Mouse (Mus musculus): Measurements from ENCODE around the gene Ehhadh. TPM values are rescaled to one million over a fixed set of nuclear protein-coding genes. Genes with fewer than 3 reads are reported as not detected.

Ehhadh gene
- polyA plus RNA-seq, 1 experiment = 0.11 TPM

DNA sequence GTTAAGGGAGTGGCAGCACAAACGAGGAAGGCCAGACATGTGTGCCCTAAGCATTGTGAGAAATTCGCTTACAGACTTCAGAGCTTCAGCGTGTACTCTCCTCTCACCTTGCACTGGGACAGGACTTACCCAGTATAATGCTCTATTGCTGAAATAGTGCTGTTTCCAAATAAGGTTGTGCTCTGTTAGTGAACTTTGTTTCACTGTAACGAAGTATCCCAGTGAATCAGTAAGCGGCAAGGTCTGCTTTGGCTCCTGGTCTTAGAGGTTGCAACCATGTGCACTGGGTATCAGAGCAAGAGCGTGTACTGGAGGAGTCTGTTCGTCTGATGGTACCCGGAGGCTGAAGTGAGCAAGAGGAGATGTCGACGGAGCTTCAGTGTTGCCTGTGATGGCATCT lies 46.4 kb upstream of the Ehhadh start:
- Histone ChIP-seq H3K27me3 (ENCODE audit: control insufficient read depth, insufficient read depth, insufficient read length) (no peaks in the 10 kb centered on the region), H3K4me2 (ENCODE audit: low read depth) (no peak overlapping the region), H3ac (ENCODE audit: control insufficient read depth, insufficient read length) (no peak overlapping the region), H3K36me3 (ENCODE audit: control insufficient read depth, insufficient read depth) (no peaks in the 10 kb centered on the region), H3K4me3 (no peak overlapping the region), H3K79me2 (ENCODE audit: control insufficient read depth, insufficient read depth) (no peaks in the 10 kb centered on the region)
- TF ChIP-seq MAX (IDR thresholded peaks at IDR 0.05; ENCODE audit: low read depth) (no peak), MYOD1 (IDR thresholded peaks at IDR 0.05; ENCODE audit: control insufficient read depth in 1 of 3, insufficient read length in 2 of 3, low read depth in 2 of 3) (no peak), TCF12 (IDR thresholded peaks at IDR 0.05; ENCODE audit: insufficient read depth, poor library complexity, severe bottlenecking) (no peak), SRF (IDR thresholded peaks at IDR 0.05; ENCODE audit: control insufficient read depth, insufficient read length, low read depth) (no peak), MYOG (IDR thresholded peaks at IDR 0.05; ENCODE audit: control insufficient read depth in 1 of 3, insufficient read depth in 1 of 3, insufficient read length in 2 of 3, low read depth in 2 of 3) (no peak)

DNA sequence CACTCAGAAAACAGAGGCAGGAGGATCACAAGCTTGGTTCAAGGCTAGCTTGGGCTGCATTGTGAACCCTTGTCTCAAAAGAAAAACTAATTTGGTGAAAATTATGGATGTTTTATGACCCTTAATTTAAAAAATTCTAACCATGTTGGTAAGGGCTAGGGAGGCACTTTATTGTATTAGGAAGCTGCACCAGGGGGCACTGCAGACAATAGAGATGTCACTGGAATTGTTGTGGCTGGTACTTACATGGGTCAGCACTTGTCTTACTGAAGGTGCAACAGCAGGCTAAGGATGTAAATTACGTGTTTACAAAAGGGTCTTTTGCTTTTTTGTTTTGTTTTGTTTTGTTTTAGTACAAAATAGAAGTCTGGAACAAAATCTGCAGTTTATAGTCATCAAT lies 45.9 kb upstream of the Ehhadh start:
- H3K4me3 ChIP-seq = no peak overlapping the region
- TF ChIP-seq TCF12 (IDR thresholded peaks at IDR 0.05; ENCODE audit: insufficient read depth, poor library complexity, severe bottlenecking) (no peak), USF1 (IDR thresholded peaks at IDR 0.05; ENCODE audit: low read depth) (no peak), TCF3 (IDR thresholded peaks at IDR 0.05; ENCODE audit: insufficient read length, low read depth) (no peak), POLR2AphosphoS2 (IDR thresholded peaks at IDR 0.05; ENCODE audit: insufficient read length, low read depth) (no peak), MYOG (IDR thresholded peaks at IDR 0.05; ENCODE audit: control insufficient read depth in 1 of 3, insufficient read depth in 1 of 3, insufficient read length in 2 of 3, low read depth in 2 of 3) (no peak), MAX (IDR thresholded peaks at IDR 0.05; ENCODE audit: low read depth) (no peak), SRF (IDR thresholded peaks at IDR 0.05; ENCODE audit: control insufficient read depth, insufficient read length, low read depth) (no peak), REST (IDR thresholded peaks at IDR 0.05; ENCODE audit: insufficient read depth, insufficient read length) (no peak), E2F4 (IDR thresholded peaks at IDR 0.05; ENCODE audit: insufficient read depth) (no peak), CEBPB (IDR thresholded peaks at IDR 0.05; ENCODE audit: insufficient read depth, poor library complexity, severe bottlenecking) (no peak), MYOD1 (IDR thresholded peaks at IDR 0.05; ENCODE audit: control insufficient read depth in 1 of 3, insufficient read length in 2 of 3, low read depth in 2 of 3) (no peak)
- no peak overlapping the region for H3ac ChIP-seq (ENCODE audit: control insufficient read depth, insufficient read length)
- H3K36me3 ChIP-seq (ENCODE audit: control insufficient read depth, insufficient read depth) = no peaks in the 10 kb centered on the region
- no peaks in the 10 kb centered on the region for H3K79me2 ChIP-seq (ENCODE audit: control insufficient read depth, insufficient read depth)
- no peak overlapping the region for H3K4me2 ChIP-seq (ENCODE audit: low read depth)
- H3K27me3 ChIP-seq (ENCODE audit: control insufficient read depth, insufficient read depth, insufficient read length) = no peaks in the 10 kb centered on the region

DNA sequence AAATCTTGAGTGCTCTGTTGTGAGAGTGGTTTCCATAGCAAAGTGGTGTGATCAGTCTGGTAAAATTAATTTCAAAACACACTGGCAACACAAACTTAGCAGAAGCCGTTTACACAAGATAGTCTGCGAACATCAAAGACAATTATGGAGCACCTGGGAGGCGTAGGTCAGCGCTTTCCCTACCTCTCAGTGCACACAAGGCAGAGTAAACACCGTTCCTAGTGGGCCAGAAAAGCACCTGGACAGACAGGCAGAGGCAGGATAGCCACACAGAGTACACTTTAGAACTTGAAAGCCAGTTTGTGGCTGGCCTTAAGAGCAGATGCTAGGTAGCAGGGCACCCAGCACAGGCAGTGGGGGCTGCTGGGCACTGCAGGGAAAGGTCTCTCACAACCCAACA lies 44.2 kb upstream of the Ehhadh start:
- no peak overlapping the region for H3ac ChIP-seq (ENCODE audit: control insufficient read depth, insufficient read length)
- no peaks in the 10 kb centered on the region for H3K79me2 ChIP-seq (ENCODE audit: control insufficient read depth, insufficient read depth)
- H3K36me3 ChIP-seq (ENCODE audit: control insufficient read depth, insufficient read depth) = no peaks in the 10 kb centered on the region
- H3K4me2 ChIP-seq (ENCODE audit: low read depth) = no peak overlapping the region
- TF ChIP-seq MAX (IDR thresholded peaks at IDR 0.05; ENCODE audit: low read depth) (no peak), CEBPB (IDR thresholded peaks at IDR 0.05; ENCODE audit: insufficient read depth, poor library complexity, severe bottlenecking) (no peak), MYOG (IDR thresholded peaks at IDR 0.05; ENCODE audit: control insufficient read depth in 1 of 3, insufficient read depth in 1 of 3, insufficient read length in 2 of 3, low read depth in 2 of 3) (no peak), TCF12 (IDR thresholded peaks at IDR 0.05; ENCODE audit: insufficient read depth, poor library complexity, severe bottlenecking) (no peak), POLR2AphosphoS2 (IDR thresholded peaks at IDR 0.05; ENCODE audit: insufficient read length, low read depth) (no peak), SRF (IDR thresholded peaks at IDR 0.05; ENCODE audit: control insufficient read depth, insufficient read length, low read depth) (no peak), REST (IDR thresholded peaks at IDR 0.05; ENCODE audit: insufficient read depth, insufficient read length) (no peak), TCF3 (IDR thresholded peaks at IDR 0.05; ENCODE audit: insufficient read length, low read depth) (no peak), MYOD1 (IDR thresholded peaks at IDR 0.05; ENCODE audit: control insufficient read depth in 1 of 3, insufficient read length in 2 of 3, low read depth in 2 of 3) (no peak), USF1 (IDR thresholded peaks at IDR 0.05; ENCODE audit: low read depth) (no peak), E2F4 (IDR thresholded peaks at IDR 0.05; ENCODE audit: insufficient read depth) (no peak), POLR2A (IDR thresholded peaks at IDR 0.05; ENCODE audit: insufficient read length, low read depth) (no peak)
- H3K27me3 ChIP-seq (ENCODE audit: control insufficient read depth, insufficient read depth, insufficient read length) = no peaks in the 10 kb centered on the region
- no peak overlapping the region for H3K4me3 ChIP-seq

DNA sequence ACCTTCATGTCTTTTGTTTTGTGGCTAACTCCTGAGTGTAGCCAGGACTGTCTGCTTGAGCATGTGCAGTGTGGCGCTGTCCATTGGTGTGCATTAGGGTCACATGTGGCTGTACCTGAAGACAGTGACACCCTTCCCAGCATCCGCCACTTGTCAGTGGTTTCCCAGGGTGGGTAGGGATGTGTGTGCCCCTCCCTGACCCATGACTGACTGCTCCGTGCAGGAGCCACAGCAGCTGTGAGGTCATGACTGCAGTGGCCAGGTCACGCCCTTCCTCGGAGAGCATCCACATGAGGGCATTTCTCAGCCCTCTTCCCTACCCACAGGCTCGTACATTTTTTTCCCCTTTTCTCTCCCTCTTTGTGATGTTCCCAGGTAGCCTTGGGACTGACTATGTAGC lies 43.2 kb upstream of the Ehhadh start:
- TF ChIP-seq TCF12 (IDR thresholded peaks at IDR 0.05; ENCODE audit: insufficient read depth, poor library complexity, severe bottlenecking) (no peak), TCF3 (IDR thresholded peaks at IDR 0.05; ENCODE audit: insufficient read length, low read depth) (peak; percentile 17), MYOD1 (IDR thresholded peaks at IDR 0.05; ENCODE audit: control insufficient read depth in 1 of 3, insufficient read length in 2 of 3, low read depth in 2 of 3) (peak in 2 of 3 experiments; percentile 59 to 82), USF1 (IDR thresholded peaks at IDR 0.05; ENCODE audit: low read depth) (no peak), CEBPB (IDR thresholded peaks at IDR 0.05; ENCODE audit: insufficient read depth, poor library complexity, severe bottlenecking) (no peak), MYOG (IDR thresholded peaks at IDR 0.05; ENCODE audit: control insufficient read depth in 1 of 3, insufficient read depth in 1 of 3, insufficient read length in 2 of 3, low read depth in 2 of 3) (peak in 2 of 3 experiments; percentile 88 to 94), REST (IDR thresholded peaks at IDR 0.05; ENCODE audit: insufficient read depth, insufficient read length) (peak; percentile 4)
- H3K79me2 ChIP-seq (ENCODE audit: control insufficient read depth, insufficient read depth) = no peaks in the 10 kb centered on the region
- no peaks in the 10 kb centered on the region for H3K36me3 ChIP-seq (ENCODE audit: control insufficient read depth, insufficient read depth)
- H3K4me3 ChIP-seq = no peak overlapping the region
- H3K27me3 ChIP-seq (ENCODE audit: control insufficient read depth, insufficient read depth, insufficient read length) = no peaks in the 10 kb centered on the region
- no peak overlapping the region for H3ac ChIP-seq (ENCODE audit: control insufficient read depth, insufficient read length)
- no peak overlapping the region for H3K4me2 ChIP-seq (ENCODE audit: low read depth)

DNA sequence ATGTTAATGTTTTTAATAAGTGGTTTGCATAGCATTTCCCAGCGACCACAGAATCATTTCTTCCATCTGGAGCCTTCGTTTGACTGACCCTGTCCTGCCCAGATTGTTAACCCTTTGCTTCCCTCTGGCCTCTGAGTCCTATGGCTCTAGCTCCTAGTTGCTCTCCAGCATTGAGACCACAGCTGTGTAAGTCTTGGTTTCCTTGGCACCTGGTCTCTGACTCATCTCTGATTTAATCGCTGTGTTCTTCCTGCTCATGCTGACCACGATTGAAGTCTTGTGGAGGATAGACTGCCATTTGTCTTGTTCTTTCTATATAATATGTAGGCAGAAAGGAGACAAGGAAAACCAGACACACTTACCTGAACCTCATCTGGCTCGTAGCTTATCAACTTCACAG lies 42.1 kb upstream of the Ehhadh start:
- Histone ChIP-seq H3K79me2 (ENCODE audit: control insufficient read depth, insufficient read depth) (no peaks in the 10 kb centered on the region), H3K36me3 (ENCODE audit: control insufficient read depth, insufficient read depth) (no peaks in the 10 kb centered on the region)

More for the DNA sequence above, 42.1 kb upstream of the Ehhadh start:
- no peak for TF ChIP-seq USF1 (IDR thresholded peaks at IDR 0.05; ENCODE audit: low read depth)
- no peak for TF ChIP-seq POLR2AphosphoS2 (IDR thresholded peaks at IDR 0.05; ENCODE audit: insufficient read length, low read depth)
- no peak for TF ChIP-seq CEBPB (IDR thresholded peaks at IDR 0.05; ENCODE audit: insufficient read depth, poor library complexity, severe bottlenecking)
- TF ChIP-seq MAX (IDR thresholded peaks at IDR 0.05; ENCODE audit: low read depth) = no peak
- no peak for TF ChIP-seq POLR2A (IDR thresholded peaks at IDR 0.05; ENCODE audit: insufficient read length, low read depth)
- no peak for TF ChIP-seq E2F4 (IDR thresholded peaks at IDR 0.05; ENCODE audit: insufficient read depth)
- peak in 1 of 3 experiments; percentile 54 for TF ChIP-seq MYOG (IDR thresholded peaks at IDR 0.05; ENCODE audit: control insufficient read depth in 1 of 3, insufficient read depth in 1 of 3, insufficient read length in 2 of 3, low read depth in 2 of 3)
- TF ChIP-seq SRF (IDR thresholded peaks at IDR 0.05; ENCODE audit: control insufficient read depth, insufficient read length, low read depth) = no peak
- TF ChIP-seq REST (IDR thresholded peaks at IDR 0.05; ENCODE audit: insufficient read depth, insufficient read length) = no peak
- TF ChIP-seq TCF3 (IDR thresholded peaks at IDR 0.05; ENCODE audit: insufficient read length, low read depth) = no peak
- TF ChIP-seq TCF12 (IDR thresholded peaks at IDR 0.05; ENCODE audit: insufficient read depth, poor library complexity, severe bottlenecking) = peak; percentile 36
- peak in 2 of 3 experiments; percentile 74 to 80 for TF ChIP-seq MYOD1 (IDR thresholded peaks at IDR 0.05; ENCODE audit: control insufficient read depth in 1 of 3, insufficient read length in 2 of 3, low read depth in 2 of 3)
- no peaks in the 10 kb centered on the region for H3K27me3 ChIP-seq (ENCODE audit: control insufficient read depth, insufficient read depth, insufficient read length)
- no peak overlapping the region for H3K4me3 ChIP-seq
- peak overlapping the region; percentile 25 for H3K4me2 ChIP-seq (ENCODE audit: low read depth)
- H3ac ChIP-seq (ENCODE audit: control insufficient read depth, insufficient read length) = no peak overlapping the region
